Mouse (Mus musculus) kidney, postnatal 36 days (tissue): Measurements from ENCODE around the gene Il2rb.

Source experiments
- DNase-seq, 2 experiments: peaks; one replicate each; pipeline ENCODE4 v3.0.0; 2021 to 2022; ENCODE audit warnings: mixed read lengths in 2 of 2

Il2rb gene

DNA sequence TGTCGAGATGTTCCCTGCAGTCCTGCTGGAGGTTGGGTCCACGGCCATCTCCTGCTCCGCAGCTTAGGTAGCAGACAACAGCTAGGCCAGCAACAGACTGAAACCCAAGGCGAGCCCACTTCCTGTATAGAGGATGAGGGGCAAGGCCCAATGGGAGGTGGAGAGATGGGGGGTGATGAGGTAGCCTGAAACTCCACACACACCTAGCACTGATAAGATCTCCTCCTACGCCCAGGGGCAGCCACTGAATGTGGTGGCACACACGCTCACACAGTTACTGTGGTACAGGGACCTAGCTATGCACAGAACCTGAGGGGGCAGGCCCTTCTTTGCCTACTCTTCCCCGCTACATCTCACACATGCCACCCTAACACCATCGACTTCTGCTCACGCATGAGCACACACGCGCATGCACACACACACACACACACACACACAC is at the start of gene Il2rb:
Gene Il2rb (minus strand): TSS at position 304 of the 439 bp plus-strand sequence.
- DNase-seq, result no peak

- DNase-seq, result no peak
Observed at GRCm38 (mm10) chr15:78544561-78545001, 49.5 kb upstream of the Il2rb start, which contains the start of gene Sstr3. Gene Sstr3, minus strand, starts transcription at chr15:78544685.

DNA sequence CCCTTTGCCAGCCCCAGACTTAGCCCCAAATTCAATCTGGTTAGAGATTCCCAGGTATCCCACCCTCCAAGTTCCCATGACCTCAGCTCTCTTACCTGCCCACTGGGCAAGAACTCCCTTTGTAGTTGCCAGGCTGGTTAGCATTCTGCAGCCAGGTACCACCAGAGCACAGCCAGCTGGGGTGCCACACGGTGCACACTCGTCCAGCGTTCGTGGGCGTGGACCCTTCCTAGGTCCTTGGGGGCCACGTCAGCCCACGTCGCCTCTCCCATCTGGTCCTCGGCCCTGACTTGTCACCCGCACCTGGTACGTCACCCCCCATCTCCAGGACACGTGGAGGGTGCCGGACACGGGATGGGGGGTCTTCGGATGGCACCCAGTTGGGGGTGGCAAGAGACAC is 49.0 kb upstream of the Il2rb start:
- DNase-seq, result no peak

DNA sequence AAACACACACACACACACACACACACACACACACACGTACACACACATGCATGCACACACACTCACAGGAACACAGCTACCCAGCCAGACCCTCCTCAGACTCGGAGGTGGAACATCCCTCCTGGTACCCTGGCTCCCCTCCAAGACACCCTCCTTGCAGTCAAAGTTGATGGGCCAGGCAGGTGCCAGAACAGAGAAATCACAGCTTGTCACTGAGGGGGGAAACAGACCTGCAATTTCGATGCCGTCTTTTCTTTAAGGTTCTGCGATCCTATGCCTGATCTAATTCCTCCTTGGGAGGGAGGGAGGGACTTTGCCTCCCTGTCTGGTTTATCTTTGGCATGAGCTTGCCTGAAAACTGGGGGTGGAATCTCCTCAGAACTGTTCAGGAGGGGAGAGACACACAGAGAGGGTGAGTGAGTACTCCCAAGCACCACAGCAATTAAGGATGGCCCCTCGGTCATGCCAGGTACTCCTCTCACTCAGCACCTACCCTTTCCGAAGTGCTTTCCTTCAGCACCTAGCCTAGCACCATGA is 47.8 kb upstream of the Il2rb start:
- no peak for DNase-seq

- peak; percentile 18 to 44 for DNase-seq
Observed at GRCm38 (mm10) chr15:78542098-78542766, 47.2 kb upstream of the Il2rb start.

GRCm38 (mm10) chr15:78541606-78542005 is 46.5 kb upstream of the Il2rb start:
- DNase-seq, result peak in 1 of 2 experiments; percentile 9

DNA sequence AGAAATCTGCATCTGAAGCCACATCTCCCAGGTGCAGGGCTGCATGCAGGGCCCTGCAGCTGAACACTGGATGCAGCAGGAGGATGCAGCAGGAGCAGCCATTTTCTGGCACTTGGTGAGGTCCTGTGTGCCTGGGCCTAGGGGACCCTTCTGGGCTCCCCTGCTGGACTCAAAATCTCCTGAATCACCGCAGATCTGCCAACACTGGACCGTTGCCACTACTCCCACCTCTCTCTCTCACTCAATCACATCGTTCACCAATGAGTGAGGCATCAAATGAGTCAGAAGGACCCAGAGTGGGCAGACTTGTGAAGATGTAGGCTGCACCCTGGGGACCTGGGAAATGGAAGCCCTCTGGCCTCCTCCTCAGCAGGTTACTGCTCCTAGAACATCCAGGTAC is 46.0 kb upstream of the Il2rb start:
- no peak for DNase-seq

DNA sequence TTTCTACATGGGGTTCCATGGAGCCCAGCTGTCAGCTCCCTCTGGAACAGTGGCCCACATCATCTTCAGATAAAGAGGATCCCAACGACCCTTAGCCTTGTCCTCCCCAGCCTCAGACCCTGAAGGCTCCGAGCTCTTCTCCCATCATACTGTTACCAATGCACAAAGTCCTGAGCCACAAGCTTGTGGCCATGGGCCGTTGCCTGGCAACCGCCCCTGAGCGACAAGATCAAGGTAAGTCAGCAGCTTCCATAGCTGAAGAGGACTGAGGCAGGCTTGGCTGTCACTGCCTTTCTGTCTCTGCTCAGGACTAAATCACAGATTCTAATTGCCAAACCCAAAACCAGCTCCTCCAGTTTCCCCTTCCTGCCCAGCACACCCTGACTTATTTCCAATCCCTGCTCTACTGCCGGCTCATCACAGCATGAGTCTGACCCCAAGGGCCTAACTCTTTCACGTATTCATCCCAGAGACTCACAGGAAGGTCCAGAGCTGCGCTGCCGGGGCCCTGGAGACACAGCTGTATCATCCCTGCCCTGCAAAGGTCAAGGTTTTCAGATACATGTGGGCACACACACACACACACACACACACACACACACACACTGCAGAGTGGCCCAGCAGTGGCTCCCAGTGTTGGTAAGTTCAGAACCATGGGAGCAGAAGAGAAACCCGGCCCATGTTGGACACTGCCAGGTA is 40.8 kb upstream of the Il2rb start:
- no peak for DNase-seq

GRCm38 (mm10) chr15:78533346-78533835 is 38.3 kb upstream of the Il2rb start:
- DNase-seq, result peak; percentile 15 to 33

- no peak for DNase-seq
Observed at GRCm38 (mm10) chr15:78532566-78533345, 37.7 kb upstream of the Il2rb start.

- peak; percentile 99 to 100 for DNase-seq
Observed at GRCm38 (mm10) chr15:78531901-78532469, 36.9 kb upstream of the Il2rb start.

- DNase-seq, result peak in 1 of 2 experiments; percentile 25
Observed at GRCm38 (mm10) chr15:78531451-78531720, 36.3 kb upstream of the Il2rb start.

DNA sequence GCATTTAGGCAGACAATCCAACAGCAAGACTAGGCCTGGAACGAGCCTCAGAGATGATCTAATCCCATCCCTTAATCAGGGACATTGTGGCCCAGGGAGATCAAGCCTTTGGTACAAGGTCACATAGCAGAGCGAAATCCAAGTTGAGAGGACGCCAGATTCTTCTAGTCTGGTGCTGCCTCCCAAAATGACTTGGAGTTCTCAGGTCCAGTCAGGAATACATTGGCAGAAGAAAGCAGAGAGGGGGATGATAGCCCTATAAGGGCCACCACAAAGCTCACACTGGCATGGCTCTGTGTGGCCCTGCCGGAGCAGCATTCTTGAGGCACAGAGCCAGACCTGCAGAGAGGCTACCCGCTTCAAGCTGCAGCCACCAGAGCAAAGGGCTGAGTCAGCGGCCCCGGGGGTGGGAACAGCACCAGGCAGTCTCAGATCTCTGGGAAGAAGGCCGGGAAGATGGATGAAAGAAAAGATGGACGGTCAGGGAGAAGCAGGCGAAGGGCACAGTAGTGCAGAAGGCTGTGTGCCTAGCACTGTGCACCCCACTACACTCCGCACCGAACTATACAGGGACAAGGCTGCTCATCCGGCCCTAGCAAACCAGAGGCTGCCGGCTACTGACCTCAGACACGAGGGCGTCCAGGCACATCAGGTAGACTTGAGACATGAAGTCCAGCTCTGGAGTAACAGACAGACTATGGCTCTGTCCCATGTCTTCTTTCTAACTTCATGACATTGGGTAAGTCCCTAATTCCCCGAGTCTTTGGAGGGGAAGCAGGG is 35.8 kb upstream of the Il2rb start, which contains the start of gene C1qtnf6:
Gene C1qtnf6 (minus strand): TSS at position 746 of the 780 bp plus-strand sequence.
- peak; percentile 77 to 85 for DNase-seq

- no peak for DNase-seq
Observed at GRCm38 (mm10) chr15:78530141-78530540, 35.1 kb upstream of the Il2rb start.

DNA sequence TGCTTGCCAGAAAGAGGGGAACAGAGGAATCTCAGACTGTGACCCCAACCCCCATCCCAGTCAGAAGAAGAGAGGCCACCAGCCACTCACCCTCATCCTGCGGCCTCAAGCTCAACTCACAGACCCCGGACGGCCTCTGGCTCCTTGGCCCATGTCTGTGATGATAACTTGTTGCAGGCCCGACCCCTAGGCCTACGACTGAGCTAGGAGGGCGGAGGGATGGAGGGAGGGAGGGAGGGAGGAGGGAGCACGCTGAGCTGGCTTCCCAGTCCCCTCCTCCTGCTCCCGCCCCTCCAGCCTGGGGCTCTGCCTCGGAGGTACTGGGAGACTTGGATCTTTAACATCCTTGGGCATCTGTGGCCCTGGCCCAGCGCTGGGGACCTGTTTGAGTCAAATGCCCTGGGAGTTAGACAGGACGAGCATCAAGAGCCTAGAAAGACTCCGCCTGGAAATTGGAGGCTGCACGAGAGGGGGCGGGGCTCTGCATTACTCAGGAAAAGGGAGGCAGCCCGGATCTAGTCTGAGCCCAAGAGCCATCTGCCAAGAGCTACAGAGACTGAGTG is 34.4 kb upstream of the Il2rb start:
- DNase-seq, result peak; percentile 62 to 78

DNA sequence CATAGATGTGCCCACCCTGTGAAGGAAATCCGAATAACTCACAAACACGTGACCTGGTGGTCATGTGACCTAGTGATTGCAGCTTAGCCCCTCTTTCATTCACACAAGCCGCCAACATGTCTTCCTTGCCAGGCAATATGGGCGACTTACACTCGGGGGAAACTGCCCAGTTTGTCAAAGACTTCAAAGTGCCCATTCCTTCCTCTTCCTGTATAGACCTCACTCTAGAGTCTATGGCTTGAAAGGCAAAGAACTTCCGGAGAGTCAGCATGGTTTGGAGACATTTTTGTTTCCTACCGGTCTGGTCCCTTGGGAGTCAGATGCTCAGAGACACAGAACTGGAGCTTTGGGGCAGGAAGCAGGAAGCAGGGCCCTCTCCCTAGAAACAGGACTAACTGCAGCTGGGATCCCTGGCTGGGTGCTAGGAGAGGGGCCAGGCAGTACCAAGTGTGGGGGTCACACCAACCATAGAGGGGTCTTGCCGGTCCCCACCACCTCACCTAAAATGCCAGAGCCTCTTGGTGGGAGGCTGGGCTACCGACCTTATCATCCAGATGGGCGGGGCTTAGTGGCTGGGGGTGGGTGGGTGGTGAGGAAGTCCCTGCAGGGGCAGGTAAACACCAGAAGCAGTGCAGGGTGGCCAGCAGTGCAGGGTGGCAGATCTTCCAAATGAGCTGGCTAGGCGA is 33.8 kb upstream of the Il2rb start:
- peak; percentile 49 to 73 for DNase-seq

- DNase-seq, result peak; percentile 56 to 57
Observed at GRCm38 (mm10) chr15:78527973-78528372, 32.9 kb upstream of the Il2rb start.

DNA sequence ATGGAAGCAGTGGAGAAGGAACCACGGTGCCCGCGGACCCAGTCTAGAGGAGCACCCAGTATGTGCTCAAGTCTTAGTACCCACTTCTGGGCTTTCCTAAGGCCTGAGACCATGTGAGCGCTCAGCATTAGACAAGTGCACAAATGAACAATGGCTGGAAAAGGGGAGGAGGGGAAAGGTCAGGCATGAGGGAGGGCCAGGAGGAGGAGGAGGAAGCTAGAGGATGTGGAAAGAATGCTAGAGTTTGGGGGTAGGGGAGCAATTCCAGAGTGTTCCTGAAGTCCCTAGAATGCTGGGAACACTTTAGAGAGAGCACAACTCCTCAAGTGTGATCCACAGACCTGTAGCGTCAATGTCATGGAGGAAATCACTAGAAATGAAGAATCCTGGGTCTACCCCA is 29.1 kb upstream of the Il2rb start:
- no peak for DNase-seq

DNA sequence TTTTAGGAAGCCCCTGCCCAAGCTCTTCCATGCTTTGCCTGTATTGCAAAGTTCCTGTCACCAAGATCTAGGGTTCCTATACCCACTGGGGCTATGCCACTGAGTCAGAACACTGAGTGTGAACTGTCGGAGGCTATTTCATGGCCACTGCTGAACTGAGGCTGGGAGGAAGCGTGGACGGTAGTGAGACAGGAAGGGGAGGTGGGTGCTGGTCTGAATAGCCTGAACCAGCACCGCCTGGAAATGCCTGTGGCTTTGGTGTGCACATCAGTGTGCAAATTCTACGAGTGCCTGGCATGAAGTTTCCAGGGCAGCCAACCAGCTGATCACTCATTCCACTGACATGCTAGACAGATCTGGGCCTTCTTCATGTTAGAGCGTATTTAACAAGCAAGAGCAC is 26.8 kb upstream of the Il2rb start:
- DNase-seq, result no peak

DNA sequence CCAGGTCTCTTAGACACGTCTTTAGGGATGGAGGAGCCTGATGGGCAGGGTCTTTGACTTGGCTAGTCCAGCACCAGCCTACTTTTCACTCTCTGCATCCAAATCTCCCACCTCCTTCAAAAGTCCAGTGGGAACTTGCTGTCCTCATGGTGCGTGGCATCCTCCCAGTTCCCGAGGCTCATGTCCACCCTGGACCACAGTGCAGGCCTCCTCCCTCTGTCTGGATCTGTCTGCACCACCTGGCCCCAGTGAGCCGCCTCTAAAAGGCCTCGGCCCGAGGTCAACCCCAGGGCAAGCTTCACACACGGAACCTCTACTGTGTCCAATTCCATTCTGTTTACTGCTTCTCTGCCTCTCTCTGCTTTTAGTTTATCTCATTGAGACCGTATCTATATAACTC is 26.3 kb upstream of the Il2rb start:
- no peak for DNase-seq
